Mouse (Mus musculus) hindbrain, postnatal 0 days (tissue): ENCODE measurements around the gene Tbc1d22a. TPM values are rescaled to one million over a fixed set of nuclear protein-coding genes. Genes with fewer than 3 reads are reported as not detected.

Experiments used
- ATAC-seq: fragments of 200-750 bp; cut with Nextera tagmentation; 2 replicates; pipeline ENCODE4 v1.8.0; 2017; ENCODE audit warnings: mild to moderate bottlenecking, moderate TSS enrichment, moderate library complexity
- DNase-seq: peaks from one replicate; pipeline ENCODE4 v3.0.0-alpha.2; 2015; ENCODE audit warnings: low spot score
- H3K27ac ChIP-seq: fragments of 300-500 bp; sonication (generic); 2 replicates; pipeline ENCODE4 v1.5.1; 2014; ENCODE audit warnings: mild to moderate bottlenecking
- H3K27me3 ChIP-seq: fragments of 300-500 bp; sonication (generic); 2 replicates; pipeline ENCODE4 v1.6.1; 2014; ENCODE audit warnings: low read length, mixed read lengths; ENCODE audit not compliant: insufficient read depth
- H3K36me3 ChIP-seq: fragments of 300-500 bp; sonication (generic); 2 replicates; pipeline ENCODE4 v1.6.1; 2014; ENCODE audit warnings: low read length, mixed read lengths; ENCODE audit not compliant: insufficient read depth
- H3K4me1 ChIP-seq: fragments of 300-500 bp; sonication (generic); 2 replicates; pipeline ENCODE4 v1.6.1; 2014; ENCODE audit warnings: antibody characterized with exemption, low read length, mixed read lengths; ENCODE audit not compliant: insufficient read depth
- H3K4me2 ChIP-seq: fragments of 300-500 bp; sonication (generic); 2 replicates; pipeline ENCODE4 v1.6.1; 2014; ENCODE audit warnings: low read depth, mild to moderate bottlenecking, low read length, moderate library complexity, mixed read lengths
- H3K4me3 ChIP-seq: fragments of 300-500 bp; sonication (generic); 2 replicates; pipeline ENCODE4 v1.5.1; 2014; ENCODE audit warnings: low read length
- H3K9ac ChIP-seq: fragments of 300-500 bp; sonication (generic); replicated peaks from 2 replicates; pipeline ENCODE4 v1.6.1; 2014; ENCODE audit warnings: mild to moderate bottlenecking, low read length, moderate library complexity, mixed read lengths
- H3K9me3 ChIP-seq: fragments of 300-500 bp; sonication (generic); 2 replicates; pipeline ENCODE4 v1.6.1; 2016; ENCODE audit warnings: low read length, mixed read lengths
- CTCF ChIP-seq: IDR thresholded peaks from 2 replicates; pipeline ENCODE4 v1.5.1; 2016; ENCODE audit warnings: antibody characterized with exemption, control low read depth, low read depth
- WGBS: fragments of 180-500 bp; shearing (Covaris S2); extraction: QIAGEN DNeasy Blood & Tissue Kit; methylation state at CpG from one replicate; pipeline ENCODE4 v1.1.7; 2014; 5-methylcytosine and 5-hydroxymethylcytosine counted together
- polyA plus RNA-seq: library from polyadenylated mRNA; unstranded; fragments of >200 nt; fragmentation: Nextera tagmentation; extraction: Ambion mirVana; gene quantifications from 2 replicates; pipeline ENCODE4 v1.2.1, GENCODE M21; 2015
- total RNA-seq: library from RNA; depleted of rRNA; stranded (reverse); fragments of >200 nt; gene quantifications from 2 replicates; pipeline ENCODE4 v1.2.3, GENCODE M21; 2014

Tbc1d22a gene
- total and polyA plus RNA-seq, 2 experiments from 2014 or later = 13.6 to 26.2 TPM

- no peak for TF ChIP-seq CTCF
- Histone ChIP-seq H3K36me3 (no peaks in the 10 kb centered on the region), H3K4me3 (no peak overlapping the region), H3K4me2 (no peak overlapping the region), H3K4me1 (no peaks in the 10 kb centered on the region), H3K9ac (no peak overlapping the region), H3K27ac (no peak overlapping the region), H3K27me3 (no peaks in the 10 kb centered on the region), H3K9me3 (no peaks in the 10 kb centered on the region)
- no peak for DNase-seq
- WGBS = 65% methylated on average over 4 of the region's 4 CpGs
- ATAC-seq = no peak
Observed at GRCm38 (mm10) chr15:86266975-86267374, 52.7 kb downstream of the Tbc1d22a start.

- no peak for DNase-seq
- Histone ChIP-seq H3K27ac (no peak overlapping the region), H3K9ac (no peak overlapping the region), H3K4me3 (no peak overlapping the region), H3K4me1 (no peaks in the 10 kb centered on the region), H3K27me3 (no peaks in the 10 kb centered on the region), H3K9me3 (no peaks in the 10 kb centered on the region), H3K4me2 (no peak overlapping the region), H3K36me3 (no peaks in the 10 kb centered on the region)
- 64% methylated on average over 1 of the region's 1 CpGs for WGBS
- no peak for TF ChIP-seq CTCF
- no peak for ATAC-seq
Observed at GRCm38 (mm10) chr15:86268526-86268925, 54.3 kb downstream of the Tbc1d22a start.

- no peak for ATAC-seq
- no peak overlapping the region for H3K4me2 ChIP-seq
- 71% methylated on average over 7 of the region's 7 CpGs for WGBS
Observed at GRCm38 (mm10) chr15:86275754-86276153, 61.5 kb downstream of the Tbc1d22a start.

GRCm38 (mm10) chr15:86276538-86277264 lies 62.4 kb downstream of the Tbc1d22a start:
- ATAC-seq (no peak), DNase-seq (peak; percentile 73)
- no peak overlapping the region for H3K4me3 ChIP-seq
- H3K9ac ChIP-seq = no peak overlapping the region
- H3K36me3 ChIP-seq = no peaks in the 10 kb centered on the region
- 34% methylated on average over 11 of the region's 11 CpGs for WGBS
- peaks cover 25% of the 10 kb centered on the region for H3K4me1 ChIP-seq
- H3K9me3 ChIP-seq = no peaks in the 10 kb centered on the region
- H3K27me3 ChIP-seq = no peaks in the 10 kb centered on the region
- H3K4me2 ChIP-seq = peak overlapping the region; percentile 41; the same call in 1 of the 2 replicates
- 0 out of 2 replicates have a peak overlapping the region, but pooled peaks have one; percentile 49 for H3K27ac ChIP-seq
- TF ChIP-seq CTCF = peak; percentile 61

More at GRCm38 (mm10) chr15:86275754-86276153, 61.5 kb downstream of the Tbc1d22a start:
- no peaks in the 10 kb centered on the region for H3K9me3 ChIP-seq
- H3K27ac ChIP-seq = no peak overlapping the region
- no peak overlapping the region for H3K9ac ChIP-seq
- no peak overlapping the region for H3K4me3 ChIP-seq
- no peak for DNase-seq
- H3K27me3 ChIP-seq = no peaks in the 10 kb centered on the region
- peaks cover 21% of the 10 kb centered on the region for H3K4me1 ChIP-seq
- no peak for TF ChIP-seq CTCF
- H3K36me3 ChIP-seq = no peaks in the 10 kb centered on the region

- Histone ChIP-seq H3K27ac (peak overlapping the region; percentile 49), H3K4me2 (peak overlapping the region; percentile 41), H3K36me3 (no peaks in the 10 kb centered on the region), H3K4me1 (peaks cover 25% of the 10 kb centered on the region), H3K27me3 (no peaks in the 10 kb centered on the region), H3K9me3 (no peaks in the 10 kb centered on the region), H3K4me3 (0 out of 2 replicates have a peak overlapping the region, but pooled peaks have one; percentile 6), H3K9ac (0 out of 2 replicates have a peak overlapping the region, but pooled peaks have one; percentile 13)
- DNase-seq (peak; percentile 74), ATAC-seq (peak; percentile 76)
- 11% methylated on average over 15 of the region's 15 CpGs for WGBS
- no peak for TF ChIP-seq CTCF
Observed at GRCm38 (mm10) chr15:86277428-86277827, 63.2 kb downstream of the Tbc1d22a start.

GRCm38 (mm10) chr15:86279059-86279974 lies 65.1 kb downstream of the Tbc1d22a start:
- no peaks in the 10 kb centered on the region for H3K36me3 ChIP-seq
- no peaks in the 10 kb centered on the region for H3K9me3 ChIP-seq
- 58% methylated on average over 14 of the region's 14 CpGs for WGBS
- no peak overlapping the region for H3K4me3 ChIP-seq
- ATAC-seq (no peak), DNase-seq (no peak)
- H3K27me3 ChIP-seq = no peaks in the 10 kb centered on the region
- H3K4me1 ChIP-seq = peaks cover 25% of the 10 kb centered on the region
- no peak overlapping the region for H3K9ac ChIP-seq
- H3K27ac ChIP-seq = no peak overlapping the region
- no peak overlapping the region for H3K4me2 ChIP-seq
- TF ChIP-seq CTCF = no peak
